Mouse (Mus musculus) left cerebral cortex, postnatal 25 days (tissue): ENCODE measurements around the gene Gpd1. TPM values are rescaled to one million over a fixed set of nuclear protein-coding genes. Genes with fewer than 3 reads are reported as not detected.
"Not testable (repeated sequence)": the region's sequence is repeated elsewhere in the genome, so short reads cannot be mapped to it uniquely, and the experiment has no call there.

Experiments
- DNase-seq, 2 experiments: peaks; one replicate each; pipeline ENCODE4 v3.0.0; 2022; ENCODE audit warnings: low spot score in 2 of 2, mixed read lengths in 1 of 2
- intact Hi-C: fragments of 180-260 bp; cut with DNase I; formaldehyde crosslinking; loops from one replicate; pipeline ENCODE4 v1.15.1; 2025
- total RNA-seq, 2 experiments: library from RNA; stranded (reverse); gene quantifications; 2 replicates each; pipeline ENCODE4 v1.2.3; 2021

Gpd1 gene
- total RNA-seq, 2 experiments from 2014 or later = 86.4 to 88.3 TPM

- peak in 1 of 2 experiments; percentile 71 for DNase-seq
- intact Hi-C loops = loop anchor here (2.0 kb wide), 1 partner anchor 13 kb away; the partner anchor contains the start of gene Smarcd1
These were observed 1.2 kb upstream of the Gpd1 start for GRCm38 (mm10) chr15:99715982-99716746.

- peak in 1 of 2 experiments; percentile 77 for DNase-seq
- intact Hi-C loops = loop anchor here (2.0 kb wide), 1 partner anchor 14 kb away; the partner anchor contains the start of gene Smarcd1
These were observed 501 bp upstream of the Gpd1 start for GRCm38 (mm10) chr15:99716814-99717213.

GRCm38 (mm10) chr15:99718461-99719021, 1.2 kb downstream of the Gpd1 start:
- DNase-seq = no peak
- intact Hi-C loops = no loop called here

- DNase-seq = no peak
- intact Hi-C loops = no loop called here
These were observed 2.5 kb downstream of the Gpd1 start for GRCm38 (mm10) chr15:99719865-99720264.

- intact Hi-C loops = no loop called here
- no peak for DNase-seq
These were observed 4.8 kb downstream of the Gpd1 start for GRCm38 (mm10) chr15:99721921-99722743.

GRCm38 (mm10) chr15:99723120-99723514, 5.8 kb downstream of the Gpd1 start:
- DNase-seq = no peak
- intact Hi-C loops = no loop called here

GRCm38 (mm10) chr15:99723515-99724291, 6.4 kb downstream of the Gpd1 start:
- peak in 1 of 2 experiments; percentile 75 for DNase-seq

GRCm38 (mm10) chr15:99724292-99725021, 7.1 kb downstream of the Gpd1 start:
- peak; percentile 73 to 78 for DNase-seq
- intact Hi-C loops = loop anchor here (2.0 to 5.0 kb wide), 2 partner anchors 48 to 178 kb away; partner anchors contain the start of gene Cers5

More at GRCm38 (mm10) chr15:99723515-99724291, 6.4 kb downstream of the Gpd1 start:
- intact Hi-C loops = loop anchor here (2.0 kb wide), 1 partner anchor 49 kb away; the partner anchor contains the start of gene Cers5

GRCm38 (mm10) chr15:99725341-99726155, 8.2 kb downstream of the Gpd1 start, which contains the start of gene Cox14:
Gene Cox14 (plus strand): TSS chr15:99725618.
- DNase-seq = peak; percentile 95 to 99
- intact Hi-C loops = loop anchor here (2.0 to 5.0 kb wide), 2 partner anchors 47 to 177 kb away; partner anchors contain the start of gene Cers5

GRCm38 (mm10) chr15:99726549-99726948, 9.2 kb downstream of the Gpd1 start:
- intact Hi-C loops = loop anchor here (5.0 kb wide), 1 partner anchor 176 kb away; no protein-coding TSS in a partner anchor
- no peak for DNase-seq

- intact Hi-C loops = loop anchor here (5.0 kb wide), 1 partner anchor 175 kb away; no protein-coding TSS in a partner anchor
These were observed 9.7 kb downstream of the Gpd1 start for GRCm38 (mm10) chr15:99727039-99727438.

GRCm38 (mm10) chr15:99727525-99727924, 10.2 kb downstream of the Gpd1 start:
- intact Hi-C loops = loop anchor here (5.0 kb wide), 1 partner anchor 175 kb away; no protein-coding TSS in a partner anchor

More at GRCm38 (mm10) chr15:99727039-99727438, 9.7 kb downstream of the Gpd1 start:
- DNase-seq = not testable (repeated sequence)

GRCm38 (mm10) chr15:99728211-99728610, 10.9 kb downstream of the Gpd1 start:
- no peak for DNase-seq
- intact Hi-C loops = loop anchor here (5.0 kb wide), 1 partner anchor 174 kb away; no protein-coding TSS in a partner anchor

More at GRCm38 (mm10) chr15:99727525-99727924, 10.2 kb downstream of the Gpd1 start:
- no peak for DNase-seq

GRCm38 (mm10) chr15:99729056-99729783, 11.9 kb downstream of the Gpd1 start:
- intact Hi-C loops = loop anchor here (5.0 kb wide), 1 partner anchor 173 kb away; no protein-coding TSS in a partner anchor
- no peak for DNase-seq

GRCm38 (mm10) chr15:99731167-99731566, 13.9 kb downstream of the Gpd1 start:
- intact Hi-C loops = no loop called here
- no peak for DNase-seq

GRCm38 (mm10) chr15:99731678-99732077, 14.4 kb downstream of the Gpd1 start:
- no peak for DNase-seq
- intact Hi-C loops = no loop called here
